Mouse (Mus musculus) WW6 (cell line): ENCODE measurements around the gene Gm10273.

Source experiments
- DNase-seq: peaks from one replicate; pipeline ENCODE4 v3.0.0-alpha.2; 2013; ENCODE audit warnings: low read depth, low spot score

The Gm10273 gene

GRCm38 (mm10) chr10:59402899-59403792 is 7.7 kb downstream of the Gm10273 start, which contains the start of gene Pla2g12b:
Pla2g12b (plus strand) TSS chr10:59403660.
- DNase-seq, result no peak

- DNase-seq, result no peak
Observed at GRCm38 (mm10) chr10:59403793-59404149, 8.3 kb downstream of the Gm10273 start.

- DNase-seq, result no peak
Observed at GRCm38 (mm10) chr10:59408499-59408898, 13.1 kb downstream of the Gm10273 start.

DNA sequence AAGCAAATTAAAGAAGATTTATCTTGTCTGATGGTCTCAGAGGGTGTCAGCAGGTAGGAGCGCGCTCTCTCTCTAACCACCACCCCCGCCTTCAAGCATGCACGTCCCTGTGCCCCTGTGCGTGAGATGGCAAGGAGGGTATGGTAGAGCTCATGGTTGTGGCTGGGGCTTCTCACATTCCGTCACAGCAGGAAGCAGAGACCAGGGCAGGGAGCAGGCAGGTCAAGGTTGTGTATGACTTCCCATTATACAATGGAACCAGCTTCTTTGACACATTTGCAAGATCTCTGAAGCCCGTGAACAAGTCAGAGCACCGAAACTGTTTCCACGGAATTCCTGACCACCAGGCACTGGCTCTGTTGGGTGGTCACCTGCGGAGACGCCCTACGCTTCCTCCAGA is 14.8 kb downstream of the Gm10273 start:
- no peak for DNase-seq

GRCm38 (mm10) chr10:59413711-59414110 is 18.3 kb downstream of the Gm10273 start:
- DNase-seq, result no peak

DNA sequence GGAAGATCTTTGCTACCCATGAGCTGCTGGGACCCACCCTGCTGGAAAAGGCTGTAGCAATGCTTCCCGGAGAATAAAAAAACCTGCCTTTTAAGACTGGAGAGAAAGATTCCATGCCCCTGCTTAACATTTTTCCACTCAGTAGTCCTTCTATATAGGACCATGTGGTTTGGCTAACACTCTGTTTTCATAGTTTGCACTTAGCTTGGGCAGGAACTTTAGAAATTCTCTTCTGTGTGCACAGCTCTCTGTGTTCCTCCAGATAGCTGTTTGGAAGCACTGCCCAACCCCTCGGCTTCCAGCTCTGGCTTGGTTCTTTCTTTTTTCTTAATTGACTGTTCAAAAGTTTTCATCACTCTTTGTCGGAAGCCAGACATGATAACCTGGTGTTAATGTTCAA is 21.2 kb downstream of the Gm10273 start:
- no peak for DNase-seq

DNA sequence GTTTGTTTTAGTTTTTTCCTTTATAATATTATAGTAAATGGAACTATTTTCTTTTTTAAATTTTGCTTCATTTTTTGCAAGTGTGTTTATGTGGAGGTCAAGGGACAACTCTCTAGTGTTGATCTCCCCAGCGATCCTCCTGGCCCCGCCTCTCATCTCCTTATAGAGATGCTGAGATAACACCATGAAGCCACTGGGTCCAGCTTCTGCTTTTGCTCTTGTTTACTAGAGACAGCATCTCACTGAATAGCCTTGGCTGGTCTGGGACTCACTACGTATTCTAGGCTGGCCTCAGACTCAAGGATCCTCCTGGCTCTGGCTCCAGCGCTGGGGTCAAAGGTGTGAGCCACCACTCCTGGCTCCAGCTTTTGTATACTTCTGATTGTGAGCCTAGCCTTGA is 24.1 kb downstream of the Gm10273 start:
- DNase-seq, result no peak

DNA sequence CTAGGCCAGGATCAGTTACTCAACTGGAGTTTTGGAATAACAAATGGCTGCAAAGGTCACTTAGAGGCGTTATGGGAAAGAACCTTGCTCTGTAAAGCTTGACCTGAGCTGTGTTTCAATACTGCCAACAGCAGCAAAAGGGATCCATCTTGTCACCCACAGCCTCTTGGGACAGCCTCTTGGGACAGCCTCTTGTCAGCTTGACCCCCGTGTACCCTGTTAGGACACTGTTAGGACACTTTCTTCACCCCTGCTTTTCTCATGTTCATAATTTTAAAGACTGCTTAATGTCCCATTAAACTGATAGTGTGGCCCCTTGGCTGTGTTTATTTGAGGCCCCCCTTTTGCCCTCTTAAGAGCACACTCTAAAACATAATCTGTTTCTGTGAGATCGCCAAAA is 29.0 kb downstream of the Gm10273 start:
- no peak for DNase-seq

- DNase-seq, result no peak
Observed at GRCm38 (mm10) chr10:59425369-59425768, 29.9 kb downstream of the Gm10273 start.

GRCm38 (mm10) chr10:59426371-59426770 is 30.9 kb downstream of the Gm10273 start:
- no peak for DNase-seq

DNA sequence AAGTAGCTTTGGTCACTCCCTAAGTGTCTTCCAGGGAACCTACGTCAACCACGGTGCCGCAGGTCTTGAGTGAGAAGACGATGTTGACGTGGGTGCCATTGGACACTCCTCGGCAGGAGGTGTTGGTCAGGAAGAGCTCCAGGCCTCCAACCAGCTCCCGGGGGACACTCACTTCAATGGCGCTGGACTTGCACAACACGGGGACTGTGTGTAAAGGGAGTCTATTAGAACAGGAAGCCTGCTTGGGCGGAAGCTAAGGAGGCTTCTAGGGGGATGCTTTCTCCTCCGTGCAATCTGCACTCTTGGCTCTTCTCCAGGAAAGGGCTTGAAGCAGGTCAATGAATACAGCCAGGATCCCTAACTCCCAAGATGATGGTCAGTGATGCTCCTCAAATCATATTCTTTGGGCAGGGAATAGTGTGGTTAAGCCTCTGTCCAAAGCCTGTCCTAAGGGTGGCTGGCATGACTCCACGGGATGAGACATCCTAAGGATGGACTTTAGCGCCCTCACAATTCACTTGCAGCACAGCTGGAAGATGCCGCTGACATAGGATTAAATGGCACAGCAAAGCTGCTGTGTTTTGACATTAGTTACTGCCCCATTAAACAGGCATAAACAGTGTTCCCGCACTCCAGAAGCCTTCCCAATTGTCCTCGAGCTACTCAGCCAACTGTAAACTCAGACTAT is 34.2 kb downstream of the Gm10273 start:
- no peak for DNase-seq

- no peak for DNase-seq
Observed at GRCm38 (mm10) chr10:59430701-59431218, 35.3 kb downstream of the Gm10273 start.

- no peak for DNase-seq
Observed at GRCm38 (mm10) chr10:59435746-59436145, 40.3 kb downstream of the Gm10273 start.

DNA sequence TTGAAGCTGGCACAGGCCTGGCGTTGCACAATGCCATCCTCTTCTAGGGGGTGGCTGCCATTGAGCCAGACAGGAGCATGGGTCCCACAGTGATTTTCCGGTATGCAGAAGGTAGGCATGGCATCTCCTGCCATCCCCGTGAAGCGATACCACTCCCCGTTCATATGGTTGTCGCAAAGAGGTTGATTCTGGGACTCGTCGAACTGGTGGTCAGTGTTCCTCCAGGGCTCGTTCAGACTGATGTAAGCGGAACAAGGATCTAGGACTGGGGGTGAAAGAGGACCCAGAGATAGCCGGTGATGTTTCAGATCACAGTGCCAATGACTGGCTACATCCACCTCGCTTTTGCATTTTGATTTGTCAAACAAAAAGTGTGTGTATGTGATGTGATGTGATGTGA is 43.2 kb downstream of the Gm10273 start:
- DNase-seq, result no peak

DNA sequence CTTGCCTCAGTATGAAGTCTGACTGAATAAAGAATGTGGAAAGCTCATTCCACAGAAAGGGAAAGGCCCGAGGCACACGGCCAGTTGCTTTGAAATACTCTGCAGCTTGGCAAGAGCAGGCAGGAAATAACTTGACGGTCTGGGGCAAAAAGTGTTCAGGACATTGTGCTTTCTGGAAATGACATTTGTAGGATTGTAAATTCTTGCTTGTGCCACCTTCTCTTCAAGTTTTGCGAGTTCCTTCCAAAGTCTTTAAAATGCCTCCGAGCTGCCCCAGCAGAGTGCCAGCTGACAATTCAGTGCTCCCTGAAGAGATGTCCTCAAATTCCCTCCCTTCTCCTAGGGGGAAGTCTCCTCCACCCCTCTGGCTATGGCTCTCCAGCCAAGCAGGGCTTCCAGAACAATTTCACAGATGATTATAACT is 44.1 kb downstream of the Gm10273 start:
- no peak for DNase-seq

GRCm38 (mm10) chr10:59440177-59440576 is 44.7 kb downstream of the Gm10273 start:
- no peak for DNase-seq

- no peak for DNase-seq
Observed at GRCm38 (mm10) chr10:59441735-59442134, 46.3 kb downstream of the Gm10273 start, which contains the start of gene Oit3. Oit3 (minus strand) TSS chr10:59441778.

- no peak for DNase-seq
Observed at GRCm38 (mm10) chr10:59443212-59443611, 47.8 kb downstream of the Gm10273 start.

DNA sequence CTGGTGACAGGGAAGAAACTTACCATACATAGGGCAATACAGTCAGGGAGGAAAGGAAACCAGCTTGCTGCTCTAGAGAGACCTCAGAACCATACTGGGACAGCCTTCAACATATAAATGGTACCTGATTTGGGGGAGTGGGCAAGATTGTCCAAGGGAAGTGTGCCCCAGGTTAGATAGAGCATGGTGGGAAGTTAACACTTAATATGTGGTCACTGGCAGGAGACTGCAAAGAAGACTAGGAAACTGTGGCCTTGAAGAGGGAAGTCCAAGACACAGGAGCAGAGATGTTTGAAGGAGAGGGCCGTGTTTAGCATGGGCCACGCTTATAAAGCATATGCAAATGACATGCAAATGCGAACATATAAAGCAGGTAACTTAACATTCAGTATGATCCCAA is 48.7 kb downstream of the Gm10273 start:
- DNase-seq, result no peak

- no peak for DNase-seq
Observed at GRCm38 (mm10) chr10:59444635-59445034, 49.2 kb downstream of the Gm10273 start.
